Mouse (Mus musculus): ENCODE data around the gene Zfp865. TPM values are rescaled to one million over a fixed set of nuclear protein-coding genes. Genes with fewer than 3 reads are reported as not detected.

The Zfp865 gene
- 5.5 and 5.6 TPM in 2 replicates for polyA plus RNA-seq (2015; fragmentation: Nextera tagmentation; extraction: Ambion mirVana)

- ATAC-seq, result peak; percentile 90
- Histone ChIP-seq H3K9ac (peak within 1 kb of the TSS; percentile 93), H3K27ac (peak within 1 kb of the TSS; percentile 97), H3K27me3 (replicated peaks) (no peaks in the 10 kb centered on the region), H3K9me3 (no peaks in the 10 kb centered on the region), H3K4me3 (replicated peaks) (peak within 1 kb of the TSS; percentile 81), H3K4me1 (replicated peaks) (peaks cover 9% of the 10 kb centered on the region; the same call in 1 of the 2 replicates), H3K36me3 (peaks cover 9% of the 10 kb centered on the region), H3K4me2 (replicated peaks) (peak within 1 kb of the TSS; percentile 74)
- WGBS, result under 1% methylated on average over 49 of the region's 49 CpGs
These were observed at the start of gene Zfp865, which contains the start of gene Ccdc106 for GRCm38 (mm10) chr7:5020000-5020681. Gene Zfp865, plus strand, starts transcription at chr7:5020376. Gene Ccdc106, plus strand, starts transcription at chr7:5020553.

GRCm38 (mm10) chr7:4971068-4971467, 49.1 kb upstream of the Zfp865 start, which contains the start of gene Sbk3:
Gene Sbk3, minus strand, starts transcription at chr7:4971168.
- no peaks in the 10 kb centered on the region for H3K27me3 ChIP-seq (replicated peaks)
- H3K9ac ChIP-seq, result no peak within 1 kb of the TSS
- H3K4me1 ChIP-seq (replicated peaks), result no peaks in the 10 kb centered on the region
- H3K27ac ChIP-seq, result no peak within 1 kb of the TSS
- no peaks in the 10 kb centered on the region for H3K9me3 ChIP-seq
- ATAC-seq, result no peak
- no peak within 1 kb of the TSS for H3K4me3 ChIP-seq (replicated peaks)
- no peak within 1 kb of the TSS for H3K4me2 ChIP-seq (replicated peaks)
- WGBS, result 36% methylated on average over 6 of the region's 6 CpGs
- no peaks in the 10 kb centered on the region for H3K36me3 ChIP-seq

- ATAC-seq, result no peak
- no peak overlapping the region for H3K4me3 ChIP-seq (replicated peaks)
- no peak overlapping the region for H3K9ac ChIP-seq
- no peaks in the 10 kb centered on the region for H3K4me1 ChIP-seq (replicated peaks)
- H3K27me3 ChIP-seq (replicated peaks), result no peaks in the 10 kb centered on the region
- WGBS, result 32% methylated on average over 7 of the region's 7 CpGs
- no peak overlapping the region for H3K27ac ChIP-seq
- no peaks in the 10 kb centered on the region for H3K9me3 ChIP-seq
- no peaks in the 10 kb centered on the region for H3K36me3 ChIP-seq
- H3K4me2 ChIP-seq (replicated peaks), result no peak overlapping the region
These were observed 48.5 kb upstream of the Zfp865 start for GRCm38 (mm10) chr7:4971710-4972109.

DNA sequence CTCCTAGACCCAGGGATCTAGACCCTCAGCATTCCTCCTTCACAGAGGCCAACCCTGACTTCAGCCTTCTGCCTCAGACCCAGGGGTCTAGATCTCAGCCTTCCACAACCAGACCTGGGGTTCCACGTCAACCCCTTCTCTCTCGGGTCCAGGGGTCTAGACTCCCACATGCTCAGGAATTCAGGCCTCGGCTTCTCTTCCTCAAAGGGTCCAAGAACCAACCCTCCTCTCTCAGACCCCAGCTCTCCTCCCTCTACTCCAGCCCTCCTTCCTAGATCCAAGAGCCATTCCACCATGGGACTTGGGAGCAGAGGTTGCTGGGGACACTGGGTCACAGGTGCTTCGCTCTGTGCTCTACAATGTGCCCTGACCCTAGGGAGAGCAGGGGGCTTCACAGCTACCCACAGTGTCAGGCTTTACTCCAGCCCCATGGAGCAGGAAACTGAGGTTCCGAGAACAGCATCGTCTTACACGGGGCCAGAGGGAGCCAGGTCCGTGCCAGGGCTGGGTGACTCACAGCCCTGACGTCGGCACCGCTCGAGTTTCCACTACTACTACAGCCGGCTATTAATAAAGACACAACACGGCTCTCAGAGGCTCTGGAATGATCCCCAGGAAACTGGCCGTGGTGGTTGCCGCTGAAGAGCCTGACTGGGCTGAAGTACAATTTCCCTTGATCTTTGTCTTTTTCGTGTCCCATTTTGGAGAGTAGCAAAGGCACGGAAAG, 47.7 kb upstream of the Zfp865 start:
- H3K4me1 ChIP-seq (replicated peaks), result no peaks in the 10 kb centered on the region
- no peak overlapping the region for H3K4me2 ChIP-seq (replicated peaks)
- no peaks in the 10 kb centered on the region for H3K36me3 ChIP-seq
- H3K4me3 ChIP-seq (replicated peaks), result no peak overlapping the region
- no peaks in the 10 kb centered on the region for H3K9me3 ChIP-seq
- WGBS, result 66% methylated on average over 18 of the region's 18 CpGs
- no peaks in the 10 kb centered on the region for H3K27me3 ChIP-seq (replicated peaks)
- no peak overlapping the region for H3K9ac ChIP-seq
- ATAC-seq, result no peak
- H3K27ac ChIP-seq, result no peak overlapping the region

GRCm38 (mm10) chr7:4975455-4975854, 44.7 kb upstream of the Zfp865 start:
- ATAC-seq, result no peak
- Histone ChIP-seq H3K36me3 (no peaks in the 10 kb centered on the region), H3K9ac (no peak overlapping the region), H3K27me3 (replicated peaks) (no peaks in the 10 kb centered on the region), H3K4me1 (replicated peaks) (no peaks in the 10 kb centered on the region), H3K4me2 (replicated peaks) (no peak overlapping the region), H3K4me3 (replicated peaks) (no peak overlapping the region), H3K9me3 (no peaks in the 10 kb centered on the region), H3K27ac (no peak overlapping the region)
- 44% methylated on average over 4 of the region's 4 CpGs for WGBS

- H3K4me3 ChIP-seq (replicated peaks), result no peak overlapping the region
- ATAC-seq, result no peak
- no peaks in the 10 kb centered on the region for H3K36me3 ChIP-seq
- no peak overlapping the region for H3K9ac ChIP-seq
- H3K4me1 ChIP-seq (replicated peaks), result no peaks in the 10 kb centered on the region
- H3K4me2 ChIP-seq (replicated peaks), result no peak overlapping the region
- no peaks in the 10 kb centered on the region for H3K9me3 ChIP-seq
- no peaks in the 10 kb centered on the region for H3K27me3 ChIP-seq (replicated peaks)
- WGBS, result 91% methylated on average over 7 of the region's 7 CpGs
- H3K27ac ChIP-seq, result no peak overlapping the region
These were observed 43.3 kb upstream of the Zfp865 start for GRCm38 (mm10) chr7:4976832-4977231.

- Histone ChIP-seq H3K36me3 (peaks cover 10% of the 10 kb centered on the region; the same call in 1 of the 2 replicates), H3K27me3 (replicated peaks) (no peaks in the 10 kb centered on the region), H3K4me1 (replicated peaks) (no peaks in the 10 kb centered on the region), H3K27ac (no peak overlapping the region), H3K4me2 (replicated peaks) (no peak overlapping the region), H3K4me3 (replicated peaks) (no peak overlapping the region), H3K9ac (no peak overlapping the region), H3K9me3 (no peaks in the 10 kb centered on the region)
- WGBS, result 46% methylated on average over 2 of the region's 2 CpGs
- ATAC-seq, result peak; percentile 61; the same call in 1 of the 2 replicates
These were observed 31.9 kb upstream of the Zfp865 start for GRCm38 (mm10) chr7:4988250-4988649.

DNA sequence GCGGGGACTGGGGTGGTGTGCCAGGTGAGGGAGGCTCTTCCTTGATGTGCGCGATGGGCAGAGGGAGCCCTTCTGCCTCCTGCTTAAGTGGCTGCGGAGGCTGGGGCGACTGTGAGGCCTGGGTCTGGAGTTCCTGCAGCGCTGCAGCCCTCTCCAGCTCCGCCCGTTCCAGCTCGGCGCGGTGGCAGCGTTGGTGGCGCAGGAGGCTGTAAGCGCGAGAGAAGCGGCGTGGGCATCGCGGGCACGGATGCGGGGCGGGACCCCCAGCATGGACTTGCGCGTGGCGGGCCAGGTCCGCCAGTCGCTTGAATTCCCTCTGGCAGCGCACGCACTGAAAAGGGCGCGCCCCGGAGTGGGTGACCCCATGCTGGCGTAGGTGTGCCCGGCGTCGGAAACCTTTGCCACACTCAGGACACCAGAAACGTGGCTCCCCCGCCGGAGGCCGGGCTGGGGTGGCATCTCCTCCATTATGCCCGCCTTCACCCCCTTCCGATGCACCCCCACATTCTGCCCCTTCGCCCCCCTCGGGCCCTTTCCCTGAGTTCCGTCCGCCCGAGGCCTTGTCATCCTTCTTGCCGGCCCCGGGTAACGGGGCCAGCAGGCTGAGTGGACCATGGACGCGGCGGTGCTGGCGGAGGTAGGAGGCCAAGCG, 26.7 kb upstream of the Zfp865 start:
- ATAC-seq, result no peak
- H3K27me3 ChIP-seq (replicated peaks), result no peaks in the 10 kb centered on the region
- no peak overlapping the region for H3K9ac ChIP-seq
- no peaks in the 10 kb centered on the region for H3K9me3 ChIP-seq
- no peak overlapping the region for H3K4me2 ChIP-seq (replicated peaks)
- no peak overlapping the region for H3K27ac ChIP-seq
- H3K4me3 ChIP-seq (replicated peaks), result no peak overlapping the region
- WGBS, result 49% methylated on average over 53 of the region's 55 CpGs
- H3K36me3 ChIP-seq, result peaks cover 17% of the 10 kb centered on the region; the same call in 1 of the 2 replicates
- peaks cover 16% of the 10 kb centered on the region for H3K4me1 ChIP-seq (replicated peaks)

DNA sequence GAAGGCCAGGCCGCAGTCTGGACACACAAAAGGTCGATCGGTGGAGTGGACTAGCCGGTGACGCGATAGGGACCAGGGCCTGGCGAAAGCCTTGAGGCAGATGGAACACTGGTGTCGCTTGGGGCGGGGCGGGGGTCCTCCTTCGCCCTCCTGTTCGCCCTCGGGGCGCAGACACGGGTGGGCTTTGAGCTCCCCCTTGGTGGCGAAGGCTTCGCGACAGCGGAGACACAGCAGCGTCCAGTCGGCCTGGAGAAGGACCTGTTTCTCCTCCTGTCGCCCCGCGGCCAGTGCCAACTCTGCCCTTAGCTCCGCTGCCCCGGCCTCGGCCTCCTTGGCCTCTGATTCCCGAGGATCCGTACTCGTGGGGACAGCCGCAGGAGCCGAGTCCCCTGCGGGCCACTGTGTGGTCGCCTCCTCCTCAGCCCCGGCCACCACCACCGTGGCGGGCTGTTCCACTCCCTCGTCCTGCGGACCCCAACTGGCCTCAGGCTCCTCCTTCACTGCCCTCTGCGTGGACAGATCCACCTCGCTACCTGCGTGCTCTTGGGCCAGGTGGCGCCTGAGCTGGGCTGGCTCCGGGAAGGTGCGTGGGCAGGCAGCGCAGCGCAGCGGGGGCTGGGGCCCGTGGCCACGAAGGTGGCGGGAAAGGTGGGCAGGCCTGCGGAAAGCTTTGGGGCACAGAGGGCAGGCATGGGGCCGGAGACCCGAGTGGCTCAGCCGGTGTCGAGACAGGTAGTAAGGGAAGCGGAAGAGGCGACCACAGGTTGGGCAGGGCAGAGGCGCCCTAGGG, 26.0 kb upstream of the Zfp865 start:
- Histone ChIP-seq H3K27me3 (replicated peaks) (no peaks in the 10 kb centered on the region), H3K9me3 (no peaks in the 10 kb centered on the region), H3K36me3 (peaks cover 17% of the 10 kb centered on the region; the same call in 1 of the 2 replicates), H3K4me2 (replicated peaks) (peak overlapping the region; percentile 80; the same call in 1 of the 2 replicates), H3K4me3 (replicated peaks) (no peak overlapping the region), H3K9ac (no peak overlapping the region), H3K27ac (no peak overlapping the region), H3K4me1 (replicated peaks) (peaks cover 16% of the 10 kb centered on the region)
- ATAC-seq, result no peak
- 62% methylated on average over 59 of the region's 59 CpGs for WGBS

- no peaks in the 10 kb centered on the region for H3K9me3 ChIP-seq
- 4% methylated on average over 19 of the region's 19 CpGs for WGBS
- peak overlapping the region; percentile 72 for H3K4me3 ChIP-seq (replicated peaks)
- peaks cover 17% of the 10 kb centered on the region; the same call in 1 of the 2 replicates for H3K36me3 ChIP-seq
- H3K27ac ChIP-seq, result peak overlapping the region; percentile 45; the same call in 1 of the 2 replicates
- H3K4me1 ChIP-seq (replicated peaks), result peaks cover 16% of the 10 kb centered on the region
- peak overlapping the region; percentile 75 for H3K9ac ChIP-seq
- no peaks in the 10 kb centered on the region for H3K27me3 ChIP-seq (replicated peaks)
- peak overlapping the region; percentile 80 for H3K4me2 ChIP-seq (replicated peaks)
- peak; percentile 2 for ATAC-seq
These were observed 24.7 kb upstream of the Zfp865 start for GRCm38 (mm10) chr7:4995268-4996002.
